Mouse (Mus musculus): ENCODE results near the gene Hacd1. TPM values are rescaled to one million over a fixed set of nuclear protein-coding genes. Genes with fewer than 3 reads are reported as not detected.
"Not testable (repeated sequence)": the region's sequence is repeated elsewhere in the genome, so short reads cannot be mapped to it uniquely, and the experiment has no call there.

Gene Hacd1
- polyA plus RNA-seq (2014; fragmentation: Nextera tagmentation; extraction: Ambion mirVana) = 52.1 and 59.0 TPM in 2 replicates

- Histone ChIP-seq H3K9ac (ENCODE audit: low read depth, low read length) (peak within 1 kb of the TSS; percentile 61), H3K4me3 (ENCODE audit: low read length) (peak within 1 kb of the TSS; percentile 60), H3K4me2 (replicated peaks; ENCODE audit: low read depth, low read length) (peak within 1 kb of the TSS; percentile 74), H3K9me3 (ENCODE audit: control insufficient read depth, low read length) (no peaks in the 10 kb centered on the region), H3K27ac (ENCODE audit: low read depth, low read length) (peak within 1 kb of the TSS; percentile 60), H3K4me1 (ENCODE audit: control insufficient read depth, insufficient read depth, low read length) (no peaks in the 10 kb centered on the region), H3K27me3 (ENCODE audit: control insufficient read depth, insufficient read depth, low read length) (no peaks in the 10 kb centered on the region), H3K36me3 (ENCODE audit: control insufficient read depth, insufficient read depth, low read length) (no peaks in the 10 kb centered on the region)
- ATAC-seq (ENCODE audit: low FRiP score, low TSS enrichment) = peak; percentile 91
- WGBS = under 1% methylated on average over 50 of the region's 101 CpGs
Observed at GRCm38 (mm10) chr2:14055566-14056331, at the start of gene Hacd1. TSS of gene Hacd1 (minus strand) at chr2:14056135.

- Histone ChIP-seq H3K4me2 (replicated peaks; ENCODE audit: low read depth, low read length) (no peak overlapping the region), H3K27ac (ENCODE audit: low read depth, low read length) (no peak overlapping the region), H3K9me3 (ENCODE audit: control insufficient read depth, low read length) (no peaks in the 10 kb centered on the region), H3K4me3 (ENCODE audit: low read length) (no peak overlapping the region), H3K27me3 (ENCODE audit: control insufficient read depth, insufficient read depth, low read length) (no peaks in the 10 kb centered on the region), H3K4me1 (ENCODE audit: control insufficient read depth, insufficient read depth, low read length) (no peaks in the 10 kb centered on the region), H3K9ac (ENCODE audit: low read depth, low read length) (no peak overlapping the region), H3K36me3 (ENCODE audit: control insufficient read depth, insufficient read depth, low read length) (no peaks in the 10 kb centered on the region; the same call in 1 of the 2 replicates)
- no peak for ATAC-seq (ENCODE audit: low FRiP score, low TSS enrichment)
- WGBS = 87% methylated on average over 1 of the region's 1 CpGs
Observed at GRCm38 (mm10) chr2:14103924-14104323, 48.0 kb upstream of the Hacd1 start.

DNA sequence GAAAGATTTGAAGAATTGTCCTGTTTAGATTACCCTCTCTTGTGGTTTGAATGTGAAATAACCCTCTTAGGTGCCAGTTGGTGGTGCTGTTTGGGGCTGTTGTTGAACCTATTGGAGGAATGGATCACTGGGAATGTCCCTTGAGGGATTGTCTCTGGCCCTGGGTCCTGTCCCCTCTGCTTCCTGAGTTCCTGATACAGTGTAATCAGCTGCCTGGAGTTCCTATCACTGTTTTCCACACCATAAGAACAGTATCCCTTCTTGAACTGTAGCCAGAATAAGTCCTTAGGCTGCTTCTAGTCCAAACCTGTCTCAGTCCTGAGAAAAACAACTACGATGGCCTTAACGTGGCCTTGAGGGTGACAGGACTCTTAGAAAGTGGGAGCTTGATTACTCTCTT, 46.7 kb upstream of the Hacd1 start:
- H3K4me1 ChIP-seq (ENCODE audit: control insufficient read depth, insufficient read depth, low read length) = no peaks in the 10 kb centered on the region
- H3K27ac ChIP-seq (ENCODE audit: low read depth, low read length) = no peak overlapping the region
- H3K36me3 ChIP-seq (ENCODE audit: control insufficient read depth, insufficient read depth, low read length) = no peaks in the 10 kb centered on the region; the same call in 1 of the 2 replicates
- no peak for ATAC-seq (ENCODE audit: low FRiP score, low TSS enrichment)
- H3K9me3 ChIP-seq (ENCODE audit: control insufficient read depth, low read length) = no peaks in the 10 kb centered on the region
- no peak overlapping the region for H3K4me3 ChIP-seq (ENCODE audit: low read length)
- no peak overlapping the region for H3K4me2 ChIP-seq (replicated peaks; ENCODE audit: low read depth, low read length)
- no peak overlapping the region for H3K9ac ChIP-seq (ENCODE audit: low read depth, low read length)
- H3K27me3 ChIP-seq (ENCODE audit: control insufficient read depth, insufficient read depth, low read length) = no peaks in the 10 kb centered on the region
- 84% methylated on average over 2 of the region's 2 CpGs for WGBS

DNA sequence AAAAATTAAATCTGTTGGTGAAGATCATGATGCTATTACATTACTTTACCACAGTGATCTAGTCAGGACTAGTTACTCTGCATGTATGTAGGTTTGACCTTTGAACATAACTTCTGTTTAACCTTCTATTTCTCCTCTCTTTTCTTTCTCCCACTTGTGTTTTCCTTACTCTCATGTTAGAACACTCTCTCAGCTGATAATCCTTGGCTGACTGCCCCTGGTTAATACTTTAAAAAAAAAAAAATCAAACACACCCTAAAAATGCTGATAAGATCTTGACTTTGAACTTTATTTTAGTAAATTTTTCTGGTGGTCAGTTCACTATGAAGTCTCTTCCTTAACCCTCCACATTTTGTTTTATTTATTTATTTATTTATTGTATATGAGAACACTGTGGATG, 44.6 kb upstream of the Hacd1 start:
- ATAC-seq (ENCODE audit: low FRiP score, low TSS enrichment) = no peak
- H3K4me1 ChIP-seq (ENCODE audit: control insufficient read depth, insufficient read depth, low read length) = no peaks in the 10 kb centered on the region

DNA sequence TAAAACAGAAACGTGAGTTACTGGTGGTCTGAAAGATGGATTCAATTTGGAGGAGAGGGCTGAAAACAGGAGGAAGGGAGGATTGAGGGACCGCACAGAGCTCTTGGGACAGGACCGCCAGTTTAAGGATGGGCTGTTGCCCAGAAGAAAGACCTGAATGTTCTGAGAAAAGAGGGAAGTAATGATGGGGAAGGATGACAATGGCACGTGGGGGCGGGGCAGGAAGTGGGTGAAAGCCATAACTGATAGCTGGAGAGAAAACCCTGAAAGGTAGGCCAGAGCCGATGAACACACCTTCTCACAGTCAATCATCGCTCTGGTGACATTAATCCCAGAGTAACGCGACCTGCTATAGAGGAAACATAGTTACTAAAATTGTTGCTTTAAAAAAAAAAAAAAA, 22.6 kb upstream of the Hacd1 start:
- not testable (repeated sequence) for H3K4me3 ChIP-seq (ENCODE audit: low read length); ATAC-seq (ENCODE audit: low FRiP score, low TSS enrichment); H3K9ac ChIP-seq (ENCODE audit: low read depth, low read length); H3K27me3 ChIP-seq (ENCODE audit: control insufficient read depth, insufficient read depth, low read length); H3K4me2 ChIP-seq (replicated peaks; ENCODE audit: low read depth, low read length); H3K9me3 ChIP-seq (ENCODE audit: control insufficient read depth, low read length); H3K27ac ChIP-seq (ENCODE audit: low read depth, low read length); H3K36me3 ChIP-seq (ENCODE audit: control insufficient read depth, insufficient read depth, low read length)
- peaks cover 12% of the 10 kb centered on the region; the same call in 1 of the 2 replicates for H3K4me1 ChIP-seq (ENCODE audit: control insufficient read depth, insufficient read depth, low read length)
- WGBS = 93% methylated on average over 7 of the region's 9 CpGs

More for the DNA sequence above, 44.6 kb upstream of the Hacd1 start:
- Histone ChIP-seq H3K4me3 (ENCODE audit: low read length) (no peak overlapping the region), H3K36me3 (ENCODE audit: control insufficient read depth, insufficient read depth, low read length) (no peaks in the 10 kb centered on the region; the same call in 1 of the 2 replicates), H3K9ac (ENCODE audit: low read depth, low read length) (no peak overlapping the region), H3K4me2 (replicated peaks; ENCODE audit: low read depth, low read length) (no peak overlapping the region), H3K9me3 (ENCODE audit: control insufficient read depth, low read length) (no peaks in the 10 kb centered on the region), H3K27me3 (ENCODE audit: control insufficient read depth, insufficient read depth, low read length) (no peaks in the 10 kb centered on the region), H3K27ac (ENCODE audit: low read depth, low read length) (no peak overlapping the region)

GRCm38 (mm10) chr2:14074221-14074901, 18.4 kb upstream of the Hacd1 start:
- Histone ChIP-seq H3K4me2 (replicated peaks; ENCODE audit: low read depth, low read length) (peak overlapping the region; percentile 71), H3K4me1 (ENCODE audit: control insufficient read depth, insufficient read depth, low read length) (peaks cover 12% of the 10 kb centered on the region; the same call in 1 of the 2 replicates), H3K9me3 (ENCODE audit: control insufficient read depth, low read length) (no peaks in the 10 kb centered on the region), H3K27me3 (ENCODE audit: control insufficient read depth, insufficient read depth, low read length) (no peaks in the 10 kb centered on the region), H3K27ac (ENCODE audit: low read depth, low read length) (peak overlapping the region; percentile 97), H3K36me3 (ENCODE audit: control insufficient read depth, insufficient read depth, low read length) (no peaks in the 10 kb centered on the region), H3K9ac (ENCODE audit: low read depth, low read length) (peak overlapping the region; percentile 91), H3K4me3 (ENCODE audit: low read length) (peak overlapping the region; percentile 91)
- peak; percentile 18; the same call in 1 of the 2 replicates for ATAC-seq (ENCODE audit: low FRiP score, low TSS enrichment)
- WGBS = under 1% methylated on average over 38 of the region's 38 CpGs

GRCm38 (mm10) chr2:14073362-14074220, 17.7 kb upstream of the Hacd1 start, which contains the start of gene Stam:
TSS of gene Stam (plus strand) at chr2:14074098.
- Histone ChIP-seq H3K9me3 (ENCODE audit: control insufficient read depth, low read length) (no peaks in the 10 kb centered on the region), H3K27me3 (ENCODE audit: control insufficient read depth, insufficient read depth, low read length) (no peaks in the 10 kb centered on the region), H3K9ac (ENCODE audit: low read depth, low read length) (peak within 1 kb of the TSS; percentile 91), H3K4me1 (ENCODE audit: control insufficient read depth, insufficient read depth, low read length) (peaks cover 12% of the 10 kb centered on the region; the same call in 1 of the 2 replicates), H3K4me3 (ENCODE audit: low read length) (peak within 1 kb of the TSS; percentile 91), H3K36me3 (ENCODE audit: control insufficient read depth, insufficient read depth, low read length) (no peaks in the 10 kb centered on the region), H3K4me2 (replicated peaks; ENCODE audit: low read depth, low read length) (peak within 1 kb of the TSS; percentile 71), H3K27ac (ENCODE audit: low read depth, low read length) (peak within 1 kb of the TSS; percentile 97)
- ATAC-seq (ENCODE audit: low FRiP score, low TSS enrichment) = peak; percentile 98
- under 1% methylated on average over 50 of the region's 50 CpGs for WGBS

DNA sequence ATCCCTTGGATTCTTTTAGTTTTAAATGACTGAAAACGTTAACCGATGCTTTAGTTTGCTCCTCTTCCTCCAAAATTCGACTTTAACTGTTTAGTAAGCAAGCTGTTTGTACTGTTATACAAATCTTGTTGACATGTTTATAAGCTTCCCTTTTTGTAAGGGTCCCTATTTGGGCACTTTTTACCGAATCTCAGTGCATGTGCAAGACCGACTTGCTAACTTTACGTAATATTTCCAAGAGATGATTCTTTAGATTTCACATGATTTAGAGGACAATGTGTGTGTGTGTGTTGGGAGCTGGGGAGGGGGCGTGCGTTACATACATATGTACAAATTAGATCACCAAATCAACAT, 17.1 kb upstream of the Hacd1 start:
- no peaks in the 10 kb centered on the region for H3K36me3 ChIP-seq (ENCODE audit: control insufficient read depth, insufficient read depth, low read length)
- H3K4me3 ChIP-seq (ENCODE audit: low read length) = peak overlapping the region; percentile 91
- ATAC-seq (ENCODE audit: low FRiP score, low TSS enrichment) = no peak
- H3K4me2 ChIP-seq (replicated peaks; ENCODE audit: low read depth, low read length) = peak overlapping the region; percentile 71
- peaks cover 12% of the 10 kb centered on the region; the same call in 1 of the 2 replicates for H3K4me1 ChIP-seq (ENCODE audit: control insufficient read depth, insufficient read depth, low read length)
- H3K27ac ChIP-seq (ENCODE audit: low read depth, low read length) = peak overlapping the region; percentile 97
- H3K27me3 ChIP-seq (ENCODE audit: control insufficient read depth, insufficient read depth, low read length) = no peaks in the 10 kb centered on the region
- WGBS = 14% methylated on average over 8 of the region's 8 CpGs
- H3K9ac ChIP-seq (ENCODE audit: low read depth, low read length) = peak overlapping the region; percentile 91
- H3K9me3 ChIP-seq (ENCODE audit: control insufficient read depth, low read length) = no peaks in the 10 kb centered on the region

Data from kidney, embryonic 14.5 days (tissue).